Mouse (Mus musculus) embryonic facial prominence, embryonic 10.5 days (tissue): Measurements from ENCODE around the gene Ppp1r14d. TPM values are rescaled to one million over a fixed set of nuclear protein-coding genes. Genes with fewer than 3 reads are reported as not detected.

Source experiments
- DNase-seq: peaks from one replicate; pipeline ENCODE4 v3.0.0-alpha.2; 2017; ENCODE audit warnings: low spot score
- H3K27ac ChIP-seq: fragments of 300-500 bp; sonication (generic); replicated peaks from 2 replicates; pipeline ENCODE4 v1.5.1; 2016; ENCODE audit warnings: mild to moderate bottlenecking
- H3K27me3 ChIP-seq: fragments of 300-500 bp; sonication (generic); replicated peaks from 2 replicates; pipeline ENCODE4 v1.6.1; 2016; ENCODE audit warnings: low read depth, mild to moderate bottlenecking; ENCODE audit not compliant: poor library complexity, severe bottlenecking
- H3K36me3 ChIP-seq: fragments of 300-500 bp; sonication (generic); replicated peaks from 2 replicates; pipeline ENCODE4 v1.6.1; 2016; ENCODE audit warnings: mild to moderate bottlenecking, moderate library complexity
- H3K4me1 ChIP-seq: fragments of 300-500 bp; sonication (generic); 2 replicates; pipeline ENCODE4 v1.6.1; 2016
- H3K4me3 ChIP-seq: fragments of 300-500 bp; sonication (generic); 2 replicates; pipeline ENCODE4 v1.5.1; 2016; ENCODE audit warnings: mild to moderate bottlenecking, moderate library complexity
- H3K9me3 ChIP-seq: fragments of 300-500 bp; sonication (generic); 2 replicates; pipeline ENCODE4 v1.6.1; 2016; ENCODE audit warnings: mild to moderate bottlenecking
- WGBS: fragments of 180-500 bp; shearing (Covaris S2); methylation state at CpG from one replicate; pipeline ENCODE4 v1.1.7; 2016; 5-methylcytosine and 5-hydroxymethylcytosine counted together
- polyA plus RNA-seq: library from polyadenylated mRNA; unstranded; fragments of >200 nt; fragmentation: Nextera tagmentation; extraction: Ambion mirVana; gene quantifications from 2 replicates; pipeline ENCODE4 v1.2.1, GENCODE M21; 2016

Ppp1r14d gene
- 0.20 TPM in 2 replicates for polyA plus RNA-seq

GRCm38 (mm10) chr2:119229775-119230704 lies at the start of gene Ppp1r14d:
TSS of gene Ppp1r14d (minus strand) at chr2:119229906.
- no peak within 1 kb of the TSS for H3K27ac ChIP-seq
- WGBS = 68% methylated on average over 6 of the region's 6 CpGs
- no peak for DNase-seq

GRCm38 (mm10) chr2:119277810-119278209 lies 48.1 kb upstream of the Ppp1r14d start:
- H3K36me3 ChIP-seq = no peaks in the 10 kb centered on the region
- 88% methylated on average over 23 of the region's 23 CpGs for WGBS
- no peak overlapping the region for H3K27ac ChIP-seq
- no peak for DNase-seq
- H3K27me3 ChIP-seq = no peaks in the 10 kb centered on the region
- no peaks in the 10 kb centered on the region for H3K4me1 ChIP-seq
- H3K9me3 ChIP-seq = no peaks in the 10 kb centered on the region
- H3K4me3 ChIP-seq = no peak overlapping the region

More at GRCm38 (mm10) chr2:119229775-119230704, at the start of gene Ppp1r14d:
- Histone ChIP-seq H3K36me3 (no peaks in the 10 kb centered on the region), H3K9me3 (no peaks in the 10 kb centered on the region), H3K4me3 (no peak within 1 kb of the TSS), H3K4me1 (peaks cover 13% of the 10 kb centered on the region; the same call in 1 of the 2 replicates), H3K27me3 (peaks cover 14% of the 10 kb centered on the region)

- DNase-seq = no peak
- no peaks in the 10 kb centered on the region for H3K27me3 ChIP-seq
- 83% methylated on average over 7 of the region's 7 CpGs for WGBS
- H3K36me3 ChIP-seq = no peaks in the 10 kb centered on the region
- no peak overlapping the region for H3K27ac ChIP-seq
- H3K4me1 ChIP-seq = no peaks in the 10 kb centered on the region
- no peaks in the 10 kb centered on the region for H3K9me3 ChIP-seq
- no peak overlapping the region for H3K4me3 ChIP-seq
These were observed 47.2 kb upstream of the Ppp1r14d start for GRCm38 (mm10) chr2:119276926-119277325.

- H3K27me3 ChIP-seq = peaks cover 19% of the 10 kb centered on the region
- H3K27ac ChIP-seq = no peak overlapping the region
- H3K4me1 ChIP-seq = peaks cover 10% of the 10 kb centered on the region
- WGBS = 86% methylated on average over 1 of the region's 1 CpGs
- H3K4me3 ChIP-seq = no peak overlapping the region
- no peak for DNase-seq
- no peaks in the 10 kb centered on the region for H3K36me3 ChIP-seq
- no peaks in the 10 kb centered on the region for H3K9me3 ChIP-seq
These were observed 44.4 kb upstream of the Ppp1r14d start for GRCm38 (mm10) chr2:119274126-119274525.

- H3K27ac ChIP-seq = peak within 1 kb of the TSS; percentile 41; the same call in 1 of the 2 replicates
- DNase-seq = peak; percentile 79
- WGBS = 1% methylated on average over 49 of the region's 49 CpGs
- no peaks in the 10 kb centered on the region for H3K9me3 ChIP-seq
- peaks cover 10% of the 10 kb centered on the region for H3K4me1 ChIP-seq
- no peaks in the 10 kb centered on the region for H3K36me3 ChIP-seq
- peak within 1 kb of the TSS; percentile 69 for H3K4me3 ChIP-seq
- H3K27me3 ChIP-seq = peaks cover 29% of the 10 kb centered on the region
These were observed 41.1 kb upstream of the Ppp1r14d start, which contains the start of gene Rhov for GRCm38 (mm10) chr2:119270643-119271331. TSS of gene Rhov (minus strand) at chr2:119271272.

- no peaks in the 10 kb centered on the region for H3K36me3 ChIP-seq
- H3K27ac ChIP-seq = no peak overlapping the region
- peak overlapping the region; percentile 69 for H3K4me3 ChIP-seq
- H3K9me3 ChIP-seq = no peaks in the 10 kb centered on the region
- peaks cover 29% of the 10 kb centered on the region for H3K27me3 ChIP-seq
- DNase-seq = no peak
- H3K4me1 ChIP-seq = peaks cover 10% of the 10 kb centered on the region
- 46% methylated on average over 9 of the region's 9 CpGs for WGBS
These were observed 40.6 kb upstream of the Ppp1r14d start for GRCm38 (mm10) chr2:119270286-119270642.

- 85% methylated on average over 5 of the region's 5 CpGs for WGBS
- Histone ChIP-seq H3K4me3 (no peak overlapping the region), H3K27me3 (peaks cover 7% of the 10 kb centered on the region), H3K27ac (no peak overlapping the region), H3K9me3 (no peaks in the 10 kb centered on the region), H3K36me3 (no peaks in the 10 kb centered on the region), H3K4me1 (peaks cover 10% of the 10 kb centered on the region)
- DNase-seq = no peak
These were observed 34.1 kb upstream of the Ppp1r14d start for GRCm38 (mm10) chr2:119263813-119264212.

- peak; percentile 33 for DNase-seq
- Histone ChIP-seq H3K27ac (no peak overlapping the region), H3K36me3 (no peaks in the 10 kb centered on the region)
These were observed 33.3 kb upstream of the Ppp1r14d start for GRCm38 (mm10) chr2:119262978-119263377.

GRCm38 (mm10) chr2:119261326-119261725 lies 31.6 kb upstream of the Ppp1r14d start:
- Histone ChIP-seq H3K4me1 (peaks cover 10% of the 10 kb centered on the region), H3K27me3 (no peaks in the 10 kb centered on the region), H3K27ac (no peak overlapping the region), H3K9me3 (no peaks in the 10 kb centered on the region), H3K4me3 (no peak overlapping the region), H3K36me3 (no peaks in the 10 kb centered on the region)
- DNase-seq = no peak
- WGBS = 61% methylated on average over 2 of the region's 2 CpGs

More at GRCm38 (mm10) chr2:119262978-119263377, 33.3 kb upstream of the Ppp1r14d start:
- 31% methylated on average over 8 of the region's 8 CpGs for WGBS
- no peaks in the 10 kb centered on the region for H3K27me3 ChIP-seq
- H3K4me3 ChIP-seq = no peak overlapping the region
- H3K4me1 ChIP-seq = peaks cover 10% of the 10 kb centered on the region
- no peaks in the 10 kb centered on the region for H3K9me3 ChIP-seq

GRCm38 (mm10) chr2:119260518-119260917 lies 30.8 kb upstream of the Ppp1r14d start:
- H3K4me3 ChIP-seq = no peak overlapping the region
- WGBS = 86% methylated on average over 1 of the region's 1 CpGs
- no peak for DNase-seq

GRCm38 (mm10) chr2:119254976-119255375 lies 25.3 kb upstream of the Ppp1r14d start:
- H3K4me1 ChIP-seq = peaks cover 6% of the 10 kb centered on the region
- H3K36me3 ChIP-seq = no peaks in the 10 kb centered on the region
- no peak for DNase-seq
- H3K27ac ChIP-seq = no peak overlapping the region
- H3K27me3 ChIP-seq = peaks cover 25% of the 10 kb centered on the region
- no peaks in the 10 kb centered on the region for H3K9me3 ChIP-seq
- H3K4me3 ChIP-seq = no peak overlapping the region
- WGBS = 16% methylated on average over 7 of the region's 7 CpGs

More at GRCm38 (mm10) chr2:119260518-119260917, 30.8 kb upstream of the Ppp1r14d start:
- Histone ChIP-seq H3K27me3 (peaks cover 3% of the 10 kb centered on the region), H3K27ac (no peak overlapping the region), H3K4me1 (peaks cover 10% of the 10 kb centered on the region), H3K9me3 (no peaks in the 10 kb centered on the region), H3K36me3 (no peaks in the 10 kb centered on the region)

- Histone ChIP-seq H3K4me1 (peaks cover 12% of the 10 kb centered on the region), H3K4me3 (peak overlapping the region; percentile 26; the same call in 1 of the 2 replicates), H3K9me3 (no peaks in the 10 kb centered on the region), H3K27ac (peak overlapping the region; percentile 40; the same call in 1 of the 2 replicates), H3K27me3 (peaks cover 25% of the 10 kb centered on the region), H3K36me3 (0 out of 2 replicates have a peak, but pooled peaks cover 4% of the 10 kb centered on the region)
- 15% methylated on average over 11 of the region's 11 CpGs for WGBS
- peak; percentile 89 for DNase-seq
These were observed 21.2 kb upstream of the Ppp1r14d start for GRCm38 (mm10) chr2:119250826-119251478.
